Mouse (Mus musculus): ENCODE data around the gene Ube2s. TPM values are rescaled to one million over a fixed set of nuclear protein-coding genes. Genes with fewer than 3 reads are reported as not detected.
"Not testable (repeated sequence)": the region's sequence is repeated elsewhere in the genome, so short reads cannot be mapped to it uniquely, and the experiment has no call there.

Ube2s gene
- total RNA-seq (2021) = 100 to 1,000 TPM; 129 to 166 TPM
- long read RNA-seq, full-length matches to known transcripts = 75 of 80 reads
- long read RNA-seq, partial matches to known transcripts = 4 of 80 reads
- long read RNA-seq, other reads (novel, unspliced or antisense) = 1 of 80 reads

- DNase-seq (ENCODE audit: low spot score in 2 of 2) = peak; percentile 98 to 99
These were observed at the start of gene Ube2s for GRCm38 (mm10) chr7:4812303-4813104. Ube2s (minus strand) TSS chr7:4812590.

DNA sequence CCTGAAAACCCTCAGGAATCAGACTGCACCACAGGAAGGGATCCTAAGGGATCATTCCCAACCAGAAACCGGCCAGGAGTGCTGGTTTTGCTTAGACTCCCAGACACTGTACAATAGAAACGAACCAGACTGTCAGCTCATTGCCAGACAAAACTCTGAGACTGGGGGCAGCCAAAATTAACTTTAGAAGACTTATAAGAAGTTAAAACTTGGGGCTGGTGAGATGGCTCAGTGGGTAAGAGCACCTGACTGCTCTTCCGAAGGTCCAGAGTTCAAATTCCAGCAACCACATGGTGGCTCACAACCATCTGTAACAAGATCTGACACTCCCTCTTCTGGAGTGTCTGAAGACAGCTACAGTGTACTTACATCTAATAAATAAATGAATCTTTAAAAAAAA is 48.5 kb upstream of the Ube2s start:
- not testable (repeated sequence) for DNase-seq (ENCODE audit: low spot score in 2 of 2)

- DNase-seq (ENCODE audit: low spot score in 2 of 2) = no peak
These were observed 47.1 kb upstream of the Ube2s start for GRCm38 (mm10) chr7:4859418-4859978.

- DNase-seq (ENCODE audit: low spot score in 2 of 2) = peak in 1 of 2 experiments; percentile 46
These were observed 44.9 kb upstream of the Ube2s start for GRCm38 (mm10) chr7:4857321-4857720.

GRCm38 (mm10) chr7:4856508-4856907 is 44.1 kb upstream of the Ube2s start:
- no peak for DNase-seq (ENCODE audit: low spot score in 2 of 2)

DNA sequence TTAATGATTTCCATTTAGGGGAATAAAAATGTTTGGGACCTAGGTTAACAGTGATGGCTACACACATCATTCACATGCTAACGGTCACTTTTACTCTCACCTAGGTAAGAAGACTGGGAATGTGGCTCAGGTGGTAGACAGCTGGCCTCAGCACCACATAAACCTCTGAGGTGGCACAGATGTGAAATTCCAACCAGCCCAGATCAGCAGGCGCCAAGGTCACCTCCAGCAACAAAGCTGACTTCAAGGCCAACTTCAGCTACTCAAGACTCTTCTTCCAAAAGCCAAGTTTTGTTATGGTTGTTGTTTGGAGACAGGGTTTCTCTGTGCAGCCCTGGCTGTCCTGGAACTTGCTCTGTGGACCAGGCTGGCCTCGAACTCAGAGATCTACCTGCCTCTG is 41.2 kb upstream of the Ube2s start:
- DNase-seq (ENCODE audit: low spot score in 2 of 2) = no peak

- no peak for DNase-seq (ENCODE audit: low spot score in 2 of 2)
These were observed 38.9 kb upstream of the Ube2s start for GRCm38 (mm10) chr7:4851315-4851688.

DNA sequence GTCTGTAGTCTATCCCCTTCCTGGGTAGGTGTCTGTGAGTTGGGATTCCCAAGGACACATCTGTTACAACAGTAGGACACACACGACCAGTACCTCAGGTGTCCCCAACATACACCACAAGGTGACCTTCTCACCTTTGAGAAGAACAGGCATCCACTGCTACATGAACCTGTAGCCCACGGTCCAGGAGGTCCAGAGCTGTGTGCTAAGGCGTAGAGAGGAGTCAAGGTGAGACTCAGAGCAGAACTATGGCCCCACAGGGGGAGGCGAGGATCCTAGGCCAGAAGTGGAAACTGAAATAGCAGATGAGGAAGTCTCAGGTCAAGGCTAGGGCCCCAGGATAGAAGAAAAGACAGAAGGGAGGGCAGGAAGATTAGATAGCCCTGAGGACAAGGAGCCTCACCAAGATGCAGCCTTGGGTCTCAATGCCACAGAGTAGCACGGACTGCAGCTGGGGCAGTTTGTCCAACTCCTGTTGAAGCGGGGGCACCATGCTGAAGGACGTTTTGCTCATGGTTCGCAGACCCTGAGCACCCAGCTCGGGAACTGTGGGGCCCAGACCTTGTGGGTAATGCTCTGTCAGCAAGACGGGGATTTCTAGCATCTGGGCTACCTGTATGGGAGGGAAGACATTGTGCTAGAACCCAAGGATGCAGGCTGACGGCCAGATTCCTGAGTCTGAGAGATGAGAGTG is 38.4 kb upstream of the Ube2s start:
- no peak for DNase-seq (ENCODE audit: low spot score in 2 of 2)

- no peak for DNase-seq (ENCODE audit: low spot score in 2 of 2)
These were observed 37.0 kb upstream of the Ube2s start for GRCm38 (mm10) chr7:4849372-4849771.

DNA sequence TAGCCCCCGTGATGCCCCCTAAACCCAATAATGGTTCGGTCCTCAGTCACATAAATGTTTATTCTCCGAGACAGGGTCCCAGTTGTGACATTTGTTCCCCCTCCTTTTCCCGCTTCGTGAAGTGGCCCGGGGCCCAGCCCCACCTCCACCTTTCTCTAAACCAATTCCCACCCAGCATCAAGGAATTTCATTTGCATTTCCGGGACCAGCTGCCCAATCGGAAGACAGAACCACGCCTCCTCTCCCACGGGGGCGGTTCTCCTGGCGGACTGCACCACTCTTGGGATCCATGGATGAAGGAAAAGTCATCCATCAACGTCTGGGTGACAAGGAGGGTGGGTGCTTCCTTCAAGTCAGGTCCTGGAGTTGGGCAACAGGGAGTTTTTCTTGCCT is 32.5 kb upstream of the Ube2s start:
- DNase-seq (ENCODE audit: low spot score in 2 of 2) = peak; percentile 80 to 84

- no peak for DNase-seq (ENCODE audit: low spot score in 2 of 2)
These were observed 32.0 kb upstream of the Ube2s start, which contains the start of gene Shisa7 for GRCm38 (mm10) chr7:4844245-4844916. Shisa7 (minus strand) TSS chr7:4844696.

DNA sequence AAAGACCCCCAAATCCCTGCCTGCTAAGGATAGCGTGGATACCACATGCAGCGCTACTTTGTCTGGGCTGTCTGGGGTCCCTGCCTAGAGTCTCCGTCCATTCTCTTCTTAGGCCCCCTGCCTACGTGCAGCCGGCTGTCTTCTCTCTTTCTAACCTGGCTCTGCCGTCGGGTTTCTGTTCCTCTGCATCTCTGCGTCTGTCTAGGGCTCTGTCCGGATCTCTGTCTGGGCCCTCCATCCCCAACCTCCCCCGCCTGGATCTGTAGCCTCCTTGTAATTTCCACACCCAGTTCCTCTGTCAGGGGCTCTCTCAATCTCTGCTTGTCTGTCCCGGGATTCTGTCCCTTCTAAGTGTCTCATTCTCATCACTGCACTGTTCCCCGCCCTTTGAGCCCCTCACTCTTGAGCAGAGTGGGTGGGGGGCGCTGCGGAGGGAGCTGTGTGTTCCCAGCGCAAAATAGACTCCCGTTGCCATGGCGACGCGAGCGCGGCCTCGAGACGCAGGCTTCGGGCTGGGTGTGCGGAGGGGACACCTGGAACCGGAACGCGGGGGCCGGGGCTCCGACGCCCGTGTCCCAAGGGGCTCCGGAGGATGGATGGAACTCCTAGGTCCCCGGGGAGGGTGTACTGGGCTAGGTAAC is 31.3 kb upstream of the Ube2s start:
- DNase-seq (ENCODE audit: low spot score in 2 of 2) = peak; percentile 79 to 83

- peak; percentile 31 to 59 for DNase-seq (ENCODE audit: low spot score in 2 of 2)
These were observed 30.3 kb upstream of the Ube2s start for GRCm38 (mm10) chr7:4842634-4843131.

GRCm38 (mm10) chr7:4842077-4842476 is 29.7 kb upstream of the Ube2s start:
- DNase-seq (ENCODE audit: low spot score in 2 of 2) = peak; percentile 46

GRCm38 (mm10) chr7:4837639-4838038 is 25.2 kb upstream of the Ube2s start:
- no peak for DNase-seq (ENCODE audit: low spot score in 2 of 2)

- DNase-seq (ENCODE audit: low spot score in 2 of 2) = peak; percentile 61 to 74
These were observed 24.0 kb upstream of the Ube2s start for GRCm38 (mm10) chr7:4836351-4836792.

DNA sequence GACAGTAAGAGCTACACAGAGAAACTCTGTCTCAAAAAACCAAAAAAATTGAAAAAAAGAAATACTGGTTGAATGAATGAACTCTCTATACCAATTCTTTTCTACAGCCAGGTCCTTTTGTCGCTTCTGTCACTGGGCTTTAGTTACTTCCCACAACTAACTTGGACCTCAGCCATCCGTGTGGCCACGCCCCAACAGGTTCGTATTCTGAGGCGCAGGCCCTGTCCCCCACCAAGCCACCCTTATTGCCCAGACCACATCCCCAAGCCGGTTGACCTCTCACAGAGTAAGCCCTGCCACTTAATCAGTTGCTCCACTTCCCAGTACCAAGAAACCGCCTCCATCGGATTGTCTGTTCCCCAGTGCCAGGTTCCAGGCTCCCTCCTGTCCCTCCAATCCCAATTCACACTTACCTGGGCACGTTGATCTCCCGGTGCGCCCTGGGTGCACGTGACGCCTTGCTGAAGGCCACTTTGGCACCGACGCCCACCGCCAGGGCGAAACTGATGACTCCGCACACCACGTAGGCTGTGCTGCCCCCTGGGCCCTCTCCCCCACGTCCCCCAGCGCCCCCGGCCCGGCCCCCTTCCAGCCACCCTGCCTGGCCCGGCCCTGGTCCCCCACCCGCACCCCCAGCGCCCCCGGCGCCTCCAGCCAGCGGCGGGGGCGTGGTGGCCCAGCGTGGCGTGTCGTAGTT is 23.4 kb upstream of the Ube2s start:
- peak in 1 of 2 experiments; percentile 26 for DNase-seq (ENCODE audit: low spot score in 2 of 2)

GRCm38 (mm10) chr7:4830476-4830875 is 18.1 kb upstream of the Ube2s start:
- DNase-seq (ENCODE audit: low spot score in 2 of 2) = no peak

GRCm38 (mm10) chr7:4825365-4825764 is 13.0 kb upstream of the Ube2s start:
- DNase-seq (ENCODE audit: low spot score in 2 of 2) = no peak
